Mouse (Mus musculus): ENCODE results near the gene Socs3. TPM values are rescaled to one million over a fixed set of nuclear protein-coding genes. Genes with fewer than 3 reads are reported as not detected.
A peak's percentile ranks its signal among the peaks of the same experiment; 100 is the strongest.

The Socs3 gene
- total and polyA plus RNA-seq, 3 experiments, result 0.96 to 1.9 TPM; not detected in 1

DNA sequence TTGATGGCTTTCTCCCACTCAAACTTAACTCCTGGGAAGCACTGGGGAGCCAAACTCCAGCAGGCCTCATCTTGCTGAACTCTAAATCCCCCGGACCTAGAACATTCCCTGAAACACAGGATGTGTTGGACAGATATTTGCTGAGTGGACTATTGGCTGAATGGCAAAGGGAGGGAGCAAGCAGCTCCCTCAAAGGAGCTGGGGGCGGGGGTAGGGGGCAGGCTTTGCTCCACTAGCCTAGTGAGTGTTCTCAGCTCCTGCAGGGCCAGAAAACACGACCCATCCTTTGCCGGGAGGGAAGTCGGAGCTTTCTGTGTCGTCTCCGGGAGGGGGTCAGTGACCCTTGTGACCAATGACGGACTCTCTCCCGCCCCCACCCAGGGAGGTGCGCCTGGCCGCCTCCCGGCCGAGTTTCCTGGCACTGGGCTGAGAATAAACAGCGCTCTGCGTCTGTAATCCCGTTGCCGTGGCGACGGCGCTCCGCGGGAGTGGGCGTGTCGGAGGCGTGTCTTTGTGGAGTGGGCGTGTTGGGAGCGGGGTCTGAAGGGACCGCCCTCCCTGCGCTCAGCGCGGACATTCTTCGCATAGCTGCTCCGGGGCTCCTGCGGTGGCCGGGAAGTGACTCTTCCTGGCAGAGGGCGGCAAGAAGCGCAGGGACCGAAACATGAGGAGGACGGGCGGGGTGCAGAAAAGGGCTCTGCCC is 6.6 kb downstream of the Socs3 start:
- Histone ChIP-seq H3K4me3 (ENCODE audit: control insufficient read depth in 1 of 2, insufficient read depth in 1 of 2, low read depth in 2 of 2, low read length in 2 of 2) (peak overlapping the region; percentile 42 to 52), H3K36me3 (ENCODE audit: control insufficient read depth in 1 of 2, insufficient read depth in 2 of 2, low read length in 2 of 2) (peaks cover 0 to 3% of the 10 kb centered on the region in 2 experiments; a peak in 1 of 4 replicates), H3K9ac (ENCODE audit: control insufficient read depth, low read depth, low read length, poor library complexity, severe bottlenecking) (peak overlapping the region; percentile 44), H3K27ac (ENCODE audit: control insufficient read depth, low read depth, low read length) (no peak overlapping the region), H3K27me3 (ENCODE audit: control insufficient read depth in 1 of 2, insufficient read depth in 2 of 2, low read length in 2 of 2) (peaks cover 7% of the 10 kb centered on the region in 2 experiments), H3K9me3 (replicated peaks; ENCODE audit: insufficient read depth, low read length) (no peaks in the 10 kb centered on the region), H3K79me2 (ENCODE audit: control insufficient read depth, insufficient read depth, low read length, poor library complexity) (no peaks in the 10 kb centered on the region), H3K4me1 (ENCODE audit: control insufficient read depth in 1 of 2, insufficient read depth in 2 of 2, low read length in 2 of 2) (peaks cover 0 to 4% of the 10 kb centered on the region in 2 experiments; a peak in 1 of 4 replicates)
- peak; percentile 93 for DNase-seq (ENCODE audit: low read depth, low spot score)
- no peak for TF ChIP-seq KAT2A (conservative IDR thresholded peaks at IDR 0.05; ENCODE audit: low read depth, low read length)
- TF ChIP-seq EP300 (IDR thresholded peaks at IDR 0.05; ENCODE audit: low read depth in 1 of 2, low read length in 2 of 2), result no peak
- no peak for TF ChIP-seq CHD2 (IDR thresholded peaks at IDR 0.05; ENCODE audit: low read length)
- no peak for TF ChIP-seq TAL1 (IDR thresholded peaks at IDR 0.05; ENCODE audit: low read length)
- TF ChIP-seq USF1 (IDR thresholded peaks at IDR 0.05; ENCODE audit: low read depth, low read length), result no peak
- TF ChIP-seq MAZ (IDR thresholded peaks at IDR 0.05; ENCODE audit: low read depth, low read length), result no peak; the same call in 1 of the 2 replicates
- no peak for TF ChIP-seq UBTF (IDR thresholded peaks at IDR 0.05; ENCODE audit: borderline replicate concordance, insufficient read depth, low read depth, low read length)
- TF ChIP-seq MYC (IDR thresholded peaks at IDR 0.05; ENCODE audit: low read depth, low read length), result no peak
- no peak for TF ChIP-seq RCOR1 (IDR thresholded peaks at IDR 0.05; ENCODE audit: low read depth, low read length)
- no peak for TF ChIP-seq ETS1 (IDR thresholded peaks at IDR 0.05; ENCODE audit: low read depth, low read length)
- no peak for TF ChIP-seq ZC3H11A (IDR thresholded peaks at IDR 0.05; ENCODE audit: low read depth, low read length)
- TF ChIP-seq GATA1 (IDR thresholded peaks at IDR 0.05; ENCODE audit: low read depth, low read length), result no peak
- TF ChIP-seq CHD1 (IDR thresholded peaks at IDR 0.05; ENCODE audit: low read depth, low read length), result no peak
- no peak for TF ChIP-seq CTCF (IDR thresholded peaks at IDR 0.05 in 2 of 3, conservative IDR thresholded peaks at IDR 0.05 in 1 of 3; ENCODE audit: control insufficient read depth in 1 of 3, insufficient read depth in 1 of 3, low read depth in 2 of 3, low read length in 3 of 3, poor library complexity in 1 of 3, severe bottlenecking in 1 of 3)
- no peak for TF ChIP-seq SMC3 (IDR thresholded peaks at IDR 0.05; ENCODE audit: low read depth, low read length)
- TF ChIP-seq ZMIZ1 (IDR thresholded peaks at IDR 0.05; ENCODE audit: low read depth, low read length), result no peak
- no peak for TF ChIP-seq JUND (IDR thresholded peaks at IDR 0.05; ENCODE audit: low read depth, low read length)
- no peak for TF ChIP-seq ZKSCAN1 (IDR thresholded peaks at IDR 0.05; ENCODE audit: low read depth, low read length)
- no peak for TF ChIP-seq RAD21 (IDR thresholded peaks at IDR 0.05; ENCODE audit: low read depth, low read length)
- no peak for TF ChIP-seq MAFK (IDR thresholded peaks at IDR 0.05; ENCODE audit: borderline replicate concordance, low read depth, low read length)
- no peak for TF ChIP-seq GABPA (IDR thresholded peaks at IDR 0.05; ENCODE audit: low read depth, low read length)
- no peak for TF ChIP-seq POLR2AphosphoS5 (IDR thresholded peaks at IDR 0.05; ENCODE audit: borderline replicate concordance, low read depth, low read length)
- TF ChIP-seq SIN3A (IDR thresholded peaks at IDR 0.05; ENCODE audit: low read length), result peak; percentile 76
- TF ChIP-seq MYB (IDR thresholded peaks at IDR 0.05; ENCODE audit: low read depth, low read length), result no peak
- 0 out of 2 replicates have a peak, but pooled peaks have one; percentile 11 for TF ChIP-seq NRF1 (IDR thresholded peaks at IDR 0.05; ENCODE audit: insufficient read depth, low read depth, low read length, poor library complexity, severe bottlenecking)
- TF ChIP-seq ELF1 (IDR thresholded peaks at IDR 0.05; ENCODE audit: low read depth, low read length), result peak; percentile 81
- no peak for TF ChIP-seq POLR2AphosphoS2 (IDR thresholded peaks at IDR 0.05; ENCODE audit: low read length)
- no peak; the same call in 1 of the 2 replicates for TF ChIP-seq E2F4 (IDR thresholded peaks at IDR 0.05; ENCODE audit: borderline replicate concordance, low read depth, low read length)
- no peak for TF ChIP-seq TBP (IDR thresholded peaks at IDR 0.05; ENCODE audit: low read depth, low read length)
- TF ChIP-seq BHLHE40 (IDR thresholded peaks at IDR 0.05; ENCODE audit: borderline replicate concordance, low read depth, low read length), result no peak
- TF ChIP-seq MXI1 (IDR thresholded peaks at IDR 0.05; ENCODE audit: low read depth, low read length), result peak; percentile 88
- TF ChIP-seq HCFC1 (IDR thresholded peaks at IDR 0.05; ENCODE audit: low read depth, low read length), result no peak
- peak in 1 of 2 experiments; percentile 31; a peak in 1 of 4 replicates for TF ChIP-seq POLR2A (IDR thresholded peaks at IDR 0.05; ENCODE audit: control insufficient read depth in 1 of 2, insufficient read depth in 1 of 2, low read depth in 1 of 2, low read length in 2 of 2, poor library complexity in 1 of 2)
